Mouse (Mus musculus) CH12.LX (cell line): ENCODE measurements around the gene Olfr668.

Experiments used
- CTCF ChIP-seq, 2 experiments: IDR thresholded peaks in 1 of 2; conservative IDR thresholded peaks in 1 of 2; 2 replicates each; pipeline ENCODE4 v1.5.1; 2011 to 2012; ENCODE audit warnings: low read depth in 2 of 2, low read length in 2 of 2, improper control_type of control experiment in 1 of 2, inconsistent platforms in 1 of 2, mild to moderate bottlenecking in 1 of 2, moderate library complexity in 1 of 2
- MEF2A ChIP-seq: IDR thresholded peaks from 2 replicates; pipeline ENCODE4 v1.6.1; 2014; ENCODE audit warnings: low read depth, mild to moderate bottlenecking, inconsistent platforms, low read length, improper control_type of control experiment, borderline replicate concordance
- MYC ChIP-seq: IDR thresholded peaks from 2 replicates; pipeline ENCODE4 v1.6.1; 2011; ENCODE audit warnings: low read depth, mild to moderate bottlenecking, improper control_type of control experiment, low read length
- POLR2A ChIP-seq: IDR thresholded peaks from 2 replicates; pipeline ENCODE4 v1.6.1; 2011; ENCODE audit warnings: low read depth, mild to moderate bottlenecking, improper control_type of control experiment, low read length

DNA sequence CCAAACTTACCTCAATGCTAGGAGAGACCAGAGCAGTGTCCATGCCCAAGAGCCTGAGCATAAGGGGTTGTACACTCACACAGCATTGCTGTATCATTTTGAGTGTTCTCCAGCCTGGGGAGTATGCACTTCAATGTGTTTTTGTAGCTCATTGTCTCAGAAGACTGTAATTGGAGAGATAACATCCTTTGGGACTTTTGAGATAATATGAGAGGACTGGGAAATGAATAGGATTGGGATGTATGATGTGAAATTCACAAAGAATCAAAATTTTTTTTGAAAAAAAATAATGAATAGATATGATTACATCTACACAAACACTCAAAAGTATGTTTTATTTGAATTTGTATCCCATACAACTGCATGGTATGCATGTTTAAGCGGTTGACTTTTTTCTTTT is at the start of gene Olfr668:
- TF ChIP-seq MEF2A: no peak
- no peak for TF ChIP-seq CTCF (conservative IDR thresholded peaks at IDR 0.05 in 1 of 2, IDR thresholded peaks at IDR 0.05 in 1 of 2; ENCODE audit: low read depth in 2 of 2, low read length in 2 of 2)
- no peak for TF ChIP-seq MYC
- no peak for TF ChIP-seq POLR2A
